Mouse (Mus musculus): ENCODE results near the gene Chrm2. TPM values are rescaled to one million over a fixed set of nuclear protein-coding genes. Genes with fewer than 3 reads are reported as not detected.

Gene Chrm2
- not detected for polyA plus RNA-seq (2017; shearing (Covaris generic))

- ATAC-seq: no peak
Measured at GRCm38 (mm10) chr6:36387612-36388400, at the start of gene Chrm2. Gene Chrm2 (plus strand): TSS chr6:36388084.

- no peak for ATAC-seq
Measured at GRCm38 (mm10) chr6:36373983-36374382, 13.9 kb upstream of the Chrm2 start.

- ATAC-seq: no peak
Measured at GRCm38 (mm10) chr6:36377936-36378335, 9.9 kb upstream of the Chrm2 start.

GRCm38 (mm10) chr6:36384102-36384501 lies 3.8 kb upstream of the Chrm2 start:
- ATAC-seq: no peak

- ATAC-seq: no peak
Measured at GRCm38 (mm10) chr6:36388401-36389259, 746 bp downstream of the Chrm2 start.

- ATAC-seq: no peak
Measured at GRCm38 (mm10) chr6:36389260-36389965, 1.5 kb downstream of the Chrm2 start.

- ATAC-seq: no peak
Measured at GRCm38 (mm10) chr6:36393705-36394104, 5.8 kb downstream of the Chrm2 start.

- no peak for ATAC-seq
Measured at GRCm38 (mm10) chr6:36405139-36405538, 17.3 kb downstream of the Chrm2 start.

GRCm38 (mm10) chr6:36409016-36409415 lies 21.1 kb downstream of the Chrm2 start:
- no peak for ATAC-seq

- ATAC-seq: no peak
Measured at GRCm38 (mm10) chr6:36410057-36410456, 22.2 kb downstream of the Chrm2 start.

GRCm38 (mm10) chr6:36419716-36420115 lies 31.8 kb downstream of the Chrm2 start:
- ATAC-seq: no peak

GRCm38 (mm10) chr6:36437964-36438363 lies 50.1 kb downstream of the Chrm2 start:
- ATAC-seq: no peak

GRCm38 (mm10) chr6:36439218-36439617 lies 51.3 kb downstream of the Chrm2 start:
- no peak for ATAC-seq

- ATAC-seq: no peak
Measured at GRCm38 (mm10) chr6:36451480-36451879, 63.6 kb downstream of the Chrm2 start.

GRCm38 (mm10) chr6:36455071-36455470 lies 67.2 kb downstream of the Chrm2 start:
- no peak for ATAC-seq

GRCm38 (mm10) chr6:36457015-36457414 lies 69.1 kb downstream of the Chrm2 start:
- no peak for ATAC-seq

- ATAC-seq: no peak
Measured at GRCm38 (mm10) chr6:36464008-36464407, 76.1 kb downstream of the Chrm2 start.

- no peak for ATAC-seq
Measured at GRCm38 (mm10) chr6:36484132-36484665, 96.3 kb downstream of the Chrm2 start.

GRCm38 (mm10) chr6:36507008-36507663 lies 119.3 kb downstream of the Chrm2 start:
- no peak for ATAC-seq

- no peak for ATAC-seq
Measured at GRCm38 (mm10) chr6:36507946-36508345, 120.1 kb downstream of the Chrm2 start.

GRCm38 (mm10) chr6:36508469-36508868 lies 120.6 kb downstream of the Chrm2 start:
- no peak for ATAC-seq

- ATAC-seq: no peak
Measured at GRCm38 (mm10) chr6:36516508-36516907, 128.6 kb downstream of the Chrm2 start.
